Mouse (Mus musculus) cerebellum, adult 9-10 months (tissue): ENCODE results near the gene Dpep2nb.
A peak's percentile ranks its signal among the peaks of the same experiment; 100 is the strongest.
"Not testable (repeated sequence)": the region's sequence is repeated elsewhere in the genome, so short reads cannot be mapped to it uniquely, and the experiment has no call there.

Experiments used
- DNase-seq: peaks from one replicate; pipeline ENCODE4 v3.0.0; 2022

Gene Dpep2nb

DNA sequence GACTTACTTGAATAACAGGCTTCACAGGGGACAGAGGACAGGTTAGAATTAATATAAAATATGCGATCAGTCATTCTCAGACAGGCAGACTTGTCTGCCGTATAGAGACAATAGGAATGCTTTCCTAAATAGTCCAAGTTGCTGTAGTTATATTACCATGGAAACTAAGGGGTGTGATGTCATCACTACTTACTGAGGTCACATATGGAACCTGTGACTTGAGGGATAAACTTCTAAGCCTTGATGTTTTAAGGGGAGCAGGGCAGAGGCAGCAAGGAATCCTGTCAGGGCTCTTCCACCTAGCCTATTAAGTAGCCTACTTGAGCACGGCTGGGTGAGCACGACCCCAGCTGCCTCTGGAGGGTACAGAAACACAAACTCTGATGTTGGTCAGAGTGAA is at the start of gene Dpep2nb:
Dpep2nb (minus strand) TSS at position 101 of the 400 bp plus-strand sequence.
- no peak for DNase-seq

- DNase-seq: no peak
Observed at GRCm38 (mm10) chr8:106055038-106055437, 49.3 kb upstream of the Dpep2nb start.

- no peak for DNase-seq
Observed at GRCm38 (mm10) chr8:106054190-106054811, 48.5 kb upstream of the Dpep2nb start.

GRCm38 (mm10) chr8:106052510-106053089 is 46.8 kb upstream of the Dpep2nb start:
- DNase-seq: no peak

DNA sequence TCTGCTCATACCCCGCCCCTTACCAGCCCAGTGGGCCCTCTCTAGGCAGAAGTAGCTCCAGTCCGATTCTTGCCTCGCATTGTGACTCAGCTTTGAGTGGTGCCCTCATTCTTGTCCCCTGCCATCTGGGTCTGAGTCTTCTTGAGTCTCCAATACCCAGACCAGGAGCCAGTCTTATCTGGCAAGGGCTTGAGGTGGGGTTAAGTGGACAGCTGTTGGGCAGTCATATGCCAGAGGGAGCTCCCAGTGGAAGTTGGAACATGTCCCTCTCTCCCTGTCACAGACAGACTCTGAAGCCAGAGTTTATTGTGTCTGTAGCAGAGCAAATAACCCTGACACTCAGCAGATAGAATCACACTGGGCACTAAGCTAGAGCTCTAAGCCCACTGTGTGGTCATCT is 45.3 kb upstream of the Dpep2nb start:
- no peak for DNase-seq

- DNase-seq: no peak
Observed at GRCm38 (mm10) chr8:106049840-106050239, 44.1 kb upstream of the Dpep2nb start.

- DNase-seq: no peak
Observed at GRCm38 (mm10) chr8:106047854-106048630, 42.3 kb upstream of the Dpep2nb start.

- DNase-seq: no peak
Observed at GRCm38 (mm10) chr8:106046872-106047559, 41.2 kb upstream of the Dpep2nb start.

DNA sequence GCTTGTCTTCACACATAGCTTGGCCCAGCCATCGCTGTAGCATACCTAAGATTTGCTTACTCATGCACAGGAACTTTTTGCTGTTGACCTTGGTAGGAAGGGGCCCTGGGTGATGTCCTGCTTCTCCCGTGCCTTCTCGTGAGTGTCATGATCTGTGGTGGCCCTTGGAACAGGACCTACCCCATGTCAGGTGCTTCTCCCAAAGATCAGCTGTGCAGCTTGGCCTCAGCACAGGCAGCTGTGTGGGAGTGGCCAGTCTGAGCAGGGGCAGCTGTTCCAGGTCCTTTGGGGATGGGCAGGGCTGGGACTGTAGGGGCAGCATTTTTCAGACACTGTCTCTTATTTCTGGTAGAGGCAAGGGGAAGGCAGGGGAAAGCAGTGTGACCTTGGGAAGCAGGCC is 38.4 kb upstream of the Dpep2nb start:
- no peak for DNase-seq

- DNase-seq: no peak
Observed at GRCm38 (mm10) chr8:106043055-106043454, 37.3 kb upstream of the Dpep2nb start.

GRCm38 (mm10) chr8:106040218-106040617 is 34.4 kb upstream of the Dpep2nb start:
- DNase-seq: no peak

GRCm38 (mm10) chr8:106039605-106040004 is 33.8 kb upstream of the Dpep2nb start:
- DNase-seq: no peak

- no peak for DNase-seq
Observed at GRCm38 (mm10) chr8:106038721-106039120, 32.9 kb upstream of the Dpep2nb start.

- DNase-seq: peak; percentile 90
Observed at GRCm38 (mm10) chr8:106022483-106022882, 16.7 kb upstream of the Dpep2nb start.

DNA sequence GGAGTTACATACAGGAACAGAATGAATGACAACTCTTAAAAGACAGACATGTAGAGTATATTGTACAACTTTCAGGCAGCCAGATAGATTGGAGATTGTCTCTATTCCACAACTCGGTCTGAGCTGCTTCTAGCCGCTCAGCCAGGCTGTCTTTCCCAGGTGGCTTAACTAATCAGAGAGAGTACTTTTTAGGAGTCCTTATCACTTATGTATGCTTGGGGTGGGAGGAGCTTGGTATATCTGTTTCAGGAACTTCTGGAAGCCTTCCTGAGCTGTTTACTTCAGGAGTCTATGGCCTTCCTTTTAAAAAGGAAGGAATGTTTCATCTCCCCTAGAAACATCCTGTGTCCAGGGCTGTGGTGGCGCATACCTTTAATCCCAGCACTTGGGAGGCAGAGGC is 12.3 kb upstream of the Dpep2nb start:
- no peak for DNase-seq

DNA sequence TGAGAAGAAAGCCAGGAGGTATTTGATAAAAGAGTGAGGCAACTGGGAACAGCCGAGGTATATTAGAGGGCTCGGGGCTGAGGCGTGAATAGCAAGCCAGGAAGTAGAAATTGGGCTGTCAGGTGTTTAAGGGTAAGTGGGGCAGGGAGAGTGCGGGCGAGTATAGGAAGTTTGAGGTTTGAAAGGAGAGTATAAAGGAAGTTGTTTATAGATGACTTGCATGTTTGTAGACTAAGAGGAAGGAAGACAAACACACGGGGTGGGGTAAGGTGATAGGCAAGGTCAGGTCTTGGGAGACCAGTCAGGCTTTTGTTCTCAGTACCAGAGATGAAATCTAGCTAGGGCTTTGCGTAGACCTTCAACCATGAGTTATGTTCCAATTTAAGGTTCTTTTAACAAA is 11.4 kb upstream of the Dpep2nb start:
- no peak for DNase-seq

DNA sequence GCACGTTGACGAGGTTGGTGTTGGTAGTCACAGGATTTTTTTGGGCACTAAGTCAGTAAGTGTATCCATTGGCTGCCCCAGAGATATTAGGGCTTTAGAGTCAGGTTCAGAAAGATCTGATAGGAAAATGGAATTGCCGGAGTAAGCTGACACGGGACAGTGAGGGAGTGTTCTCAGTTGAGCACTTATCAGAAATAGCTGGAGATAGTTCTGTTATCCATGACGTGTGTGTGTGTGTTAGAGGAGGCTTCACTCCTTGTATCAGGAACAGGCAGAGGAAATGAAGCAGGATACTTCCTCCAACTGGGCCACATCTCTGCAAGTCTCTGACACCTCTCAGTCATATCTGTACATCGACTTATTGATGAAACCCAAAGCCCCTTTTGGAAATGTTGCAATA is 10.5 kb upstream of the Dpep2nb start:
- no peak for DNase-seq

DNA sequence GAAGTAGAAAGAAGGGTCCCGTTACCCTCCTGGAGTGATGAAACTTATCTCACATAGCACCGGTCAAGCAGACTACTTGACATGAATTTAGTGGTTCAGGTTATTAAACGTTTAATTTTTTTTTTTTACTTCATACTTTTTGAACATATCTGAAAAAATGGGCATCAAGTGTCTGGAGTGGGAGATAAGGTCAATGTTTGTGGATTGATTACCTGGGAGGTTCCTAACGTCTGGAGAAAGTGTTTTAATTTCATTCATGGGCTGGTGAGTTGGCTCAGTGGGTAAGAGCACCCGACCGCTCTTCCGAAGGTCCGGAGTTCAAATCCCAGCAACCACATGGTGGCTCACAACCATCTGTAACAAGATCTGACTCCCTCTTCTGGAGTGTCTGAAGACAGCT is 6.4 kb upstream of the Dpep2nb start:
- DNase-seq: not testable (repeated sequence)

DNA sequence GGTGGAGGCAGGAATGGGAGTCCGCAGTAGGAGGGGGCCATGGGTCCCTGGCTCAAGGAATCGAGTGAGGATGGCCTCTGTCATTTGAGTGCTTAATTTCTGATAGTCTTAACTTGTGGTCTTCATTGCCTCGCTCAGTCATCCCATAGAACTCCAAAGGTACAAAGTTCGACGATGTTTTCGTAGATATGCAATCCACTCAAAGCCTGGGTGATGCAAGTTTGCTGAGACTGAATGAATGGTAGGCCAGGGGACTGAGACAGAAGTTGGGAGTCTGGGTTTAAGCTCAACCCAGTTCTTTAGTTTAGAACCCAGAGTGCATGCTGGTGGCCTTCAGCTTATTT is 5.8 kb upstream of the Dpep2nb start, which contains the start of gene Ddx28:
Ddx28 (minus strand) TSS at position 240 of the 344 bp plus-strand sequence.
- DNase-seq: no peak

DNA sequence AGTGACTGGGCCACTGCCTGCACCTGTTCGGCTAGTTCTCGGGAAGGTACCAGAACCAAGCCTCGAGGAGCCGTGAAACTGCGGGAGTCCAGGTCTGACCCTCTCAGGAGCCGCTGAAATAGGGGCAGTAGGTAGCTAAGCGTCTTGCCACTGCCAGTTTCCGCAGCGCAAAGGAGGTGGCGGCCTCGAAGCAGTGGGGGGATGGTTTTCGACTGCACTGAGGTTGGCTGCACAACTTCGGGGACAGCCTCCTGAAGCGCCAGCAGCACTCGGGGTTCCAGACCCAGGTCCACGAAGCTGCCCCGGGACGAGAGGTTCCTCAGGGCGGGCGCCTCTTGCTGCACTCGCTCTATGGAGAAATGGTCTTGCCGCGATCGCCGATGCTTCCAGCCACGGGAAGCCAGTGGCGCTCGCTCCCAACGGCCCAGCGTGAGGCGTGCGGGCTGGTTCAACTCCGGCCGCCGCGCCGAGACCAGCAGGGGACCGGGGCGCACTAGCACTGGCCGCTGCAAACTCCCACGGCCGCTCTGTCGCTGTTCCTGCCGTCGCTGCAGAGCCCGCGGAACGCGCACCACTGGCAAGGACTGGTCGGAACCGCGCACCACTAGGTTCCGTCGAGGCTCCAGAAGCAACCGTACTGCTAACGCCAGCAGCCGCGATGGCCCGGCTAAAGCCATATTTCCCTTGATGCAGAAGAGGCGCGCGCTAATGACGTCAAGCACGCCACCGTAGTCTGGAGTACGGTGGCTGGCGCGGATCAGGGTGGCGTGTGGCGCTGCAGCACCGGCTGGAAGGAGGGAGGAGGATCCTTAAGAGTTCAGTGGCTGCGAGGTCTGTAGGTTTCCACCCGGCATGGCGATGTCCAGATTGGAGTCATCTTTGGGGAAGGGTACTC is 5.2 kb upstream of the Dpep2nb start:
- DNase-seq: peak; percentile 91

DNA sequence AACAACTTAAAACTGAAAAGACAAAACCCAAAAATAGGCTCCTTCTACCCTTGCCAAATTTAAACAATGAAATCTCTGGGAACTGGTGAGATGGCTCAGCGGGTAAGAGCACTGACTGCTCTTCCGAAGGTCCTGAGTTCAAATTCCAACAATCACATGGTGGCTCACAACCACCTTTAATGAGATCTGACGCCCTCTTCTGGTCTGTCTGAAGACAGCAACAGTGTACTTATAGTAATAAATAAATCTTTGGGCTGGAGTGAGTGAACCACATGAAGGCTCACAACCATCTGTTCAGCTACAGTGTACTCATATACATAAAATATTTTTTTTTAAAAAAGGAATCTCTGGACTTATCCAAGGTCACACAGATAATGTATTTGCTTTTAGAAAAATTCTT is 2.1 kb upstream of the Dpep2nb start:
- DNase-seq: not testable (repeated sequence)

DNA sequence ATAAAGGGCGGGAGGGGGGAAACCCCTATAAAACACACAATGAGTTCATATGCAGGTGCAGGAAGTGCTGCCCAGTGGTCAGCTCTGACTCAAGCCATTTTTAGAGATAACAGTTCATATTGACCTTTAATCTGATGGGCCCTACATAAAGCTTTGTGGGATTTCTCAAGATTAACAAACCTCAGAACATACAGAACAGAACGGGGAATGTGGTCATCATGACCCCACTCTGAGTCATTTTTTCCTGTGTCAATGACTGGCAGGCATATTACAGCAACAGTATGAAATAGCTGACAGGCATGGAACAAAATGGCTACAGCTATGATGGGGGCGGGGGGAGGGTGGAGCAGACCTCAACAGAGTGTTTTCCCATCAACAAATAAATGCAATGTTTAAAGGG is 1.4 kb upstream of the Dpep2nb start:
- no peak for DNase-seq

GRCm38 (mm10) chr8:106006413-106006812 is 638 bp upstream of the Dpep2nb start:
- DNase-seq: no peak
